Mouse (Mus musculus) stomach, postnatal 0 days (tissue): ENCODE data around the gene Twf2.

Source experiments
- CTCF ChIP-seq: IDR thresholded peaks from 2 replicates; pipeline ENCODE4 v1.5.1; 2016; ENCODE audit warnings: antibody characterized with exemption, low read depth, mild to moderate bottlenecking, moderate library complexity
- EP300 ChIP-seq: optimal IDR thresholded peaks from 2 replicates; pipeline ENCODE3; 2016; ENCODE audit warnings: antibody characterized with exemption

- no peak for TF ChIP-seq CTCF
- TF ChIP-seq EP300, result no peak
These were observed 3.2 kb upstream of the Twf2 start, which contains the start of gene Ppm1m for GRCm38 (mm10) chr9:106199535-106200272.
